Mouse (Mus musculus): ENCODE data around the gene Capza1. TPM values are rescaled to one million over a fixed set of nuclear protein-coding genes. Genes with fewer than 3 reads are reported as not detected.

Gene Capza1
- polyA plus RNA-seq, 1 experiment from 2014 or later = 200 TPM

GRCm38 (mm10) chr3:104779949-104780348 lies 84.4 kb downstream of the Capza1 start:
- H3K36me3 ChIP-seq = no peaks in the 10 kb centered on the region
- DNase-seq (ENCODE audit: low spot score) = peak; percentile 87
- no peak overlapping the region for H3K27ac ChIP-seq
- peaks cover 52% of the 10 kb centered on the region for H3K4me1 ChIP-seq
- H3K27me3 ChIP-seq (ENCODE audit: low read depth, poor library complexity, severe bottlenecking) = peaks cover 95% of the 10 kb centered on the region
- H3K9me3 ChIP-seq (replicated peaks) = no peaks in the 10 kb centered on the region
- H3K4me3 ChIP-seq = no peak overlapping the region
- WGBS = 1% methylated on average over 7 of the region's 7 CpGs

GRCm38 (mm10) chr3:104777342-104777741 lies 87.0 kb downstream of the Capza1 start:
- H3K9me3 ChIP-seq (replicated peaks) = no peaks in the 10 kb centered on the region
- H3K4me3 ChIP-seq = peak overlapping the region; percentile 53
- H3K4me1 ChIP-seq = peaks cover 54% of the 10 kb centered on the region
- under 1% methylated on average over 20 of the region's 20 CpGs for WGBS
- peak; percentile 79 for DNase-seq (ENCODE audit: low spot score)
- no peaks in the 10 kb centered on the region for H3K36me3 ChIP-seq
- H3K27me3 ChIP-seq (ENCODE audit: low read depth, poor library complexity, severe bottlenecking) = peaks cover 75% of the 10 kb centered on the region
- H3K27ac ChIP-seq = peak overlapping the region; percentile 65

GRCm38 (mm10) chr3:104773301-104773700 lies 91.0 kb downstream of the Capza1 start:
- Histone ChIP-seq H3K36me3 (no peaks in the 10 kb centered on the region), H3K4me1 (peaks cover 71% of the 10 kb centered on the region), H3K27ac (peak overlapping the region; percentile 73; the same call in 1 of the 2 replicates), H3K9me3 (replicated peaks) (no peaks in the 10 kb centered on the region), H3K4me3 (no peak overlapping the region), H3K27me3 (ENCODE audit: low read depth, poor library complexity, severe bottlenecking) (peaks cover 36% of the 10 kb centered on the region)
- WGBS = 80% methylated on average over 7 of the region's 7 CpGs
- DNase-seq (ENCODE audit: low spot score) = peak; percentile 17

Other genes starting within 250 kb of the Capza1 start
- gene Slc16a1, start 225.8 kb downstream of the Capza1 start, polyA plus RNA-seq (2016; fragmentation: Nextera tagmentation; extraction: Ambion mirVana) = 53.5 and 59.6 TPM in 2 replicates
- gene Ppm1j, start 83.4 kb downstream of the Capza1 start, polyA plus RNA-seq (2016; fragmentation: Nextera tagmentation; extraction: Ambion mirVana) = 2.5 and 3.2 TPM in 2 replicates
- 0.18 and 0.20 TPM in 2 replicates for gene Fam19a3, start 82.7 kb downstream of the Capza1 start, polyA plus RNA-seq (2016; fragmentation: Nextera tagmentation; extraction: Ambion mirVana)
- 132 and 145 TPM in 2 replicates for gene Rhoc, start 76.1 kb downstream of the Capza1 start, polyA plus RNA-seq (2016; fragmentation: Nextera tagmentation; extraction: Ambion mirVana)
- 53.4 and 71.0 TPM in 2 replicates for gene Mov10, start 45.9 kb downstream of the Capza1 start, polyA plus RNA-seq (2016; fragmentation: Nextera tagmentation; extraction: Ambion mirVana)
- gene St7l, start 500 bp downstream of the Capza1 start, polyA plus RNA-seq (2016; fragmentation: Nextera tagmentation; extraction: Ambion mirVana) = 25.8 and 31.0 TPM in 2 replicates
- gene Wnt2b, start 97.4 kb upstream of the Capza1 start, polyA plus RNA-seq (2016; fragmentation: Nextera tagmentation; extraction: Ambion mirVana) = 0.28 and 0.39 TPM in 2 replicates
- 40.5 and 50.1 TPM in 2 replicates for gene Cttnbp2nl, start 188.6 kb upstream of the Capza1 start, polyA plus RNA-seq (2016; fragmentation: Nextera tagmentation; extraction: Ambion mirVana)
- gene 4930564D02Rik, start 202.3 kb upstream of the Capza1 start, polyA plus RNA-seq (2016; fragmentation: Nextera tagmentation; extraction: Ambion mirVana) = not detected in 2 replicates

All from limb, embryonic 10.5 days (tissue).